Mouse (Mus musculus): ENCODE measurements around the gene Gstm2. TPM values are rescaled to one million over a fixed set of nuclear protein-coding genes. Genes with fewer than 3 reads are reported as not detected.
A peak's percentile ranks its signal among the peaks of the same experiment; 100 is the strongest.
"Not testable (repeated sequence)": the region's sequence is repeated elsewhere in the genome, so short reads cannot be mapped to it uniquely, and the experiment has no call there.

Gstm2 gene
- polyA plus RNA-seq, 1 experiment from 2014 or later = 39.4 TPM

DNA sequence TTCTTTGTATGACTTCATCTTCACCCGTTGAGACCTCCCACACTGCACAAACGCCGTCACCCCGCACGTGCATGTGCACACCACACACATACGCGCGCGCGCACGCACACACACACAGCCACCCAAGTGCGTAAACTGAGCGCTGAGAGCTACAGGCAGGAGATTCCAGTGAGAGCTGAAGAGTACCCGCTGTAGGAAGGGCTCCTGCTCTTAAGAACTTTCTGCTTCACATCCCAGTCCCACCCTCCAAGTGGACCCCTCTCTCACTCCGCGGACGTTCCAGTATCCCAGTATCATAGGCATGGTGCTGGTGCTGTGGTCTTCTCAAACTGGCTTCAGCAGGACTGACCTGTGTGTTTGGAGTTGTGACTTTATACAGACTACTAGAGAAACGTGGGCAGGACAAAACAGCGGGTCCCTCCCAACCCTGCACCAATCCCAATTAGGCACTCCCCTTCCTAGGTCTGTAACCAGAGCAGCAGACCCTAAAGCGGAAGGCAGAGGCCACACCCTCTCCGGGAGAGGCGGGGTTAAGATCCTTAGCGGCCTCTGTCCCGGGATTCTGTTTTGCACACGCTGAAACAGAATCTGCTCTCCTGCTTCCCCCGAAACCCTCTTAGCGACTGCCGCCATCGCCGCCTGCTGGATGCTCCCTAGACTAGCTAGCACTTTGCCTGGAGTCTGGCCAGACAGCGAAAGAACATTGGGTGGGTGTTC, 31.4 kb upstream of the Gstm2 start, which contains the start of gene Gstm1:
Gene Gstm1 (minus strand): TSS at position 501 of the 717 bp plus-strand sequence.
- peak within 1 kb of the TSS; percentile 43 for H3K4me3 ChIP-seq
- no peaks in the 10 kb centered on the region for H3K9me3 ChIP-seq (replicated peaks)
- H3K36me3 ChIP-seq = no peaks in the 10 kb centered on the region
- H3K9ac ChIP-seq = peak within 1 kb of the TSS; percentile 59
- WGBS = under 1% methylated on average over 31 of the region's 31 CpGs
- peaks cover 39% of the 10 kb centered on the region for H3K4me1 ChIP-seq (replicated peaks)
- peak; percentile 96 for ATAC-seq (ENCODE audit: insufficient number of reproducible peaks, low FRiP score)
- H3K27ac ChIP-seq (ENCODE audit: poor library complexity, severe bottlenecking) = peak within 1 kb of the TSS; percentile 81
- peaks cover 9% of the 10 kb centered on the region for H3K27me3 ChIP-seq (replicated peaks)
- peak within 1 kb of the TSS; percentile 72 for H3K4me2 ChIP-seq

DNA sequence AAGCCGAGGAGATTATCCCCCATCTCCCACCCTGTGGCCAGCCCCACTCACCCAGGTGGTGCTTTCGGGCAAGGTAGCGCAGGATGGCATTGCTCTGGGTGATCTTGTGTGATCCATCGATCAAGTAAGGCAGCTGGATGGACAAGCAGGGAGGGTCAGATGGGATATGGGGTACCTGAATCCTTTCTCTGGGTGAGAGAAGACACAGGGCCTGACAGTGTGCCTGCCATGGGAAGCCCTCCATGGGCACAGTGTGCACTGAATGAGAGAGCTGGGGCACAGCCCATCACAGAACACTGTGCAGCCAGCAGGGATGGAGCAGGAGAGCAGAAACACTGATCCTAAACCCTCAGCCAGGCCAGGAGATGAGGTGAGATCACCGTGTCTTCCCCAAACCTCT, 30.2 kb upstream of the Gstm2 start:
- not testable (repeated sequence) for H3K4me3 ChIP-seq; H3K9ac ChIP-seq; H3K27me3 ChIP-seq (replicated peaks); H3K9me3 ChIP-seq (replicated peaks); H3K36me3 ChIP-seq; H3K27ac ChIP-seq (ENCODE audit: poor library complexity, severe bottlenecking); ATAC-seq (ENCODE audit: insufficient number of reproducible peaks, low FRiP score)
- Histone ChIP-seq H3K4me1 (replicated peaks) (peaks cover 39% of the 10 kb centered on the region), H3K4me2 (0 out of 2 replicates have a peak overlapping the region, but pooled peaks have one; percentile 72)
- WGBS = 85% methylated on average over 5 of the region's 5 CpGs

DNA sequence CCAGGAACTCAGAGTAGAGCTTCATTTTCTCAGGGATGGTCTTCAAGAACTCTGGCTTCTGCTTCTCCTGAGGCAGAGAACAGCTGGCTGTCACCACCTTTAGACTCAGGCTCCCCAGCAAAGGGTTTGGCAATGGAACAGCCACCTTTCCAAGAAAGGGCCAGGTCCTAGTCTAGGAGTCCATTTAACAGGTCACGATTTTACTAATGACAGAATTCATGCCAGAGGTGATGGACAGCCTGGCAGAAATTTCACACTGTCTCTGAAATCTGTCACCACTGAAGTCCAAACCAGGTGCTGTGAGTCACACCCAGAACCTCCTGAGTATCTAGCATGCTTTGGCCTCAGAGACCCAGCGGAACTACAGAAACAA, 28.7 kb upstream of the Gstm2 start:
- no peak overlapping the region for H3K27ac ChIP-seq (ENCODE audit: poor library complexity, severe bottlenecking)
- no peak for ATAC-seq (ENCODE audit: insufficient number of reproducible peaks, low FRiP score)
- no peak overlapping the region for H3K4me3 ChIP-seq
- H3K4me2 ChIP-seq = no peak overlapping the region
- H3K27me3 ChIP-seq (replicated peaks) = peaks cover 3% of the 10 kb centered on the region; the same call in 1 of the 2 replicates
- peaks cover 33% of the 10 kb centered on the region for H3K4me1 ChIP-seq (replicated peaks)
- WGBS = 89% methylated on average over 2 of the region's 2 CpGs
- H3K9me3 ChIP-seq (replicated peaks) = no peaks in the 10 kb centered on the region
- H3K36me3 ChIP-seq = no peaks in the 10 kb centered on the region
- H3K9ac ChIP-seq = no peak overlapping the region

DNA sequence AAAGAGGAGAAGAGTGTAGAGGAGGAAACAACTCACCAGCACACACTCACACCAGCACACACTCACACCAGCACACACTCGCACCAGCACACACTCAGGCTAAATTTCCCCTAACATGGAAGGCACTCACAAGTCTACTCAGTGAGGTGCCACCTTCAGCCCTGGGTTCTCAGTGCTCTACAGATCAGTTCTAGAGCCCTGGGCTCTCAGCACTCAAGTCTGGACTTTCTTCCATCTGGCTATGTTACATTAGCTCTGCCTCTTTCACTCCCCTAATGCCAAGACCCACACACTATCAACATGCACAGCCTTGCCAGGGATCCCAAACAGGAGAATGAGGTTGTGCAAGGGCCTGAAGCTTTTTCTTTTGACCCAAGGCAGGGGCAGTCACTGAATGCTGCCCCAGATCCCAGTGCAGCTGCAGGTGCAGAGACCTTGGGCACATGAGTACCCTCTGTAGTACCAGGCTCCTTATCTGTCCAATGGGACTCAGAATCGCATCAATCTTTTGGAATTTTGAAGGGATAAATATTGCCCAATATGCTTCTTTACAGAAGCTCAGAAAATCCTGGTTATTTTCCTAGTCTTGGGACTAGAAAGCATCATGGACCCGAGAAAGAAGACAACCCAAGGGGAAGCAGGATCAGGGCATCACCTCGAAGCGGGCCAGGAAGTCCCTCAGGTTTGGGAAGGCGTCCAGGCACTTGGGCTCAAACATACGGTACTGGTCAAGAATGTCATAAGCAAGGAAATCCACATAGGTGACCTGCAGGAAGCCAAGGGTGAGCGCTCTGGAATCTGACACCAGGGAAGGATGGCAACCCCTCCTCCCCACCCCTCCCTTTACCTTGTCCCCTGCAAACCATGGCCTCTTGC, 28.1 kb upstream of the Gstm2 start:
- no peak for ATAC-seq (ENCODE audit: insufficient number of reproducible peaks, low FRiP score)
- Histone ChIP-seq H3K4me1 (replicated peaks) (peaks cover 27% of the 10 kb centered on the region), H3K36me3 (no peaks in the 10 kb centered on the region), H3K27ac (ENCODE audit: poor library complexity, severe bottlenecking) (no peak overlapping the region), H3K9me3 (replicated peaks) (no peaks in the 10 kb centered on the region), H3K4me3 (no peak overlapping the region), H3K9ac (no peak overlapping the region), H3K4me2 (no peak overlapping the region), H3K27me3 (replicated peaks) (peaks cover 3% of the 10 kb centered on the region; the same call in 1 of the 2 replicates)
- WGBS = 86% methylated on average over 8 of the region's 8 CpGs

DNA sequence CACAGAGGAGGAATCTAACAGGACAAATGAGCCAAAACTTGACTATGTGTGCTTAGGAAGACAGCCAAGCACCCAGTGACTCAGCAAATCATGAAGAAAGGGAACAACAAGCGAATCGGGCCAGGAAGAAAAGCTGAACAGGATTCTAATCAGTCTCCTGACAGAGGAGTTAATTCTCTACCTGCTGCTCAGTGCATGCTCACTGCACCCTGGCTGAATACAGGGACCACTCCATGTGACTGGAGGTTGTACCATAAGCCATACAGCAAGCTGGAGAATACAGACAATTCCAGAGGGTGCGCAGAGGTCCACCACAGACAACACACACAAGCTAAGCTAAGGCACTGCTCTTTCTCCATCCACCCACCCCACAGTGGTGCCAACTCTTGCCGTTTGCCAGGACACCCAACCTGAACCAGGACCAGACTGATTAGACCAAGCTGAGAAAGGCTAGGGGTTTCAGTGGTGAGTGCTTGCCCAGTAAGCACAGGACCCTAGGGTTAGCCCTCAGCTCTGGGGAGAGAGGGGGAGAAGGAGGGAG, 27.1 kb upstream of the Gstm2 start:
- Histone ChIP-seq H3K4me1 (replicated peaks) (peaks cover 18% of the 10 kb centered on the region), H3K36me3 (no peaks in the 10 kb centered on the region), H3K9me3 (replicated peaks) (no peaks in the 10 kb centered on the region), H3K27me3 (replicated peaks) (peaks cover 3% of the 10 kb centered on the region; the same call in 1 of the 2 replicates), H3K27ac (ENCODE audit: poor library complexity, severe bottlenecking) (no peak overlapping the region), H3K4me2 (no peak overlapping the region), H3K4me3 (no peak overlapping the region), H3K9ac (no peak overlapping the region)
- ATAC-seq (ENCODE audit: insufficient number of reproducible peaks, low FRiP score) = no peak
- WGBS = 75% methylated on average over 4 of the region's 4 CpGs

DNA sequence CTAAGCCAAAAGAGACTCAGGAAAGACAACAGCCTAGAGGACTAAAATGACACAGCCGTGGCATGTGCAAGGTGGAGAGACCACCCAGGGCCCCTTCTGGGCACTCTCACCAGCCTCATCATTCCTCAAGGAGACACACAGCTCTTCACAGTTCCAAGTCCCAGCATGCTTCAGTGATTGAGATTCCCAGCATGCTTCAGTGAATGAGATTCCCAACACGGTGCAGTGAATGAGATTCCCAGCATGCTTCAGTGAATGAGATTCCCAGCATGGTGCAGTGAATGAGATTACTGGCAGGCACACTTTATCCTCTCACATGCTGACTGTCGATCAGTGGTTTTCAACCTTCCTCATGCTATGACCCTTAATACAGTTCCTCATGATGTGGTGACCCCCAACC, 25.3 kb upstream of the Gstm2 start:
- no peak overlapping the region for H3K9ac ChIP-seq
- H3K9me3 ChIP-seq (replicated peaks) = no peaks in the 10 kb centered on the region
- H3K4me3 ChIP-seq = no peak overlapping the region
- peaks cover 8% of the 10 kb centered on the region for H3K4me1 ChIP-seq (replicated peaks)
- H3K27me3 ChIP-seq (replicated peaks) = peaks cover 3% of the 10 kb centered on the region; the same call in 1 of the 2 replicates
- 62% methylated on average over 3 of the region's 3 CpGs for WGBS
- no peak overlapping the region for H3K27ac ChIP-seq (ENCODE audit: poor library complexity, severe bottlenecking)
- H3K4me2 ChIP-seq = no peak overlapping the region
- ATAC-seq (ENCODE audit: insufficient number of reproducible peaks, low FRiP score) = no peak
- no peaks in the 10 kb centered on the region for H3K36me3 ChIP-seq

DNA sequence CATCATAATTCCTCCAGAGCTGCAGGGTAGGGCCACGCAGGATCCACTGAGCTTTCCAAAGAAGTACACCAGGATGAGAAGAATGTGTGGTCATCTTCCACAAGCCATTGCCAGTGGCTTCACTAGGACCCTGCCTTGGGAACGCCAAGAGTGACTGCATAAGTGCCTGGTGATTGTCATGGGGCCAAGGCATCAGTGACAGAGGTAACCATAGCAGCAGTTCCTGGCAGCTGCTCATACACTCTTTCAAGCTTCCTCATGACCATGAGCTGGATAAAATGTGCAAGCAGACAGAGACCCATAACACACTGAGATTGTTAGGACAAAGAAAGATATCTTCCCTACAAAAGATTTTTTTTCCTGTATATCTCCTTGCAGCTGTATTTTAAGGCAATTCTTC, 24.0 kb upstream of the Gstm2 start:
- H3K27ac ChIP-seq (ENCODE audit: poor library complexity, severe bottlenecking) = no peak overlapping the region
- H3K9me3 ChIP-seq (replicated peaks) = no peaks in the 10 kb centered on the region
- H3K4me3 ChIP-seq = no peak overlapping the region
- H3K4me2 ChIP-seq = no peak overlapping the region
- no peak for ATAC-seq (ENCODE audit: insufficient number of reproducible peaks, low FRiP score)
- H3K27me3 ChIP-seq (replicated peaks) = no peaks in the 10 kb centered on the region
- peaks cover 8% of the 10 kb centered on the region for H3K4me1 ChIP-seq (replicated peaks)
- no peak overlapping the region for H3K9ac ChIP-seq
- no peaks in the 10 kb centered on the region for H3K36me3 ChIP-seq
- 50% methylated on average over 2 of the region's 2 CpGs for WGBS

DNA sequence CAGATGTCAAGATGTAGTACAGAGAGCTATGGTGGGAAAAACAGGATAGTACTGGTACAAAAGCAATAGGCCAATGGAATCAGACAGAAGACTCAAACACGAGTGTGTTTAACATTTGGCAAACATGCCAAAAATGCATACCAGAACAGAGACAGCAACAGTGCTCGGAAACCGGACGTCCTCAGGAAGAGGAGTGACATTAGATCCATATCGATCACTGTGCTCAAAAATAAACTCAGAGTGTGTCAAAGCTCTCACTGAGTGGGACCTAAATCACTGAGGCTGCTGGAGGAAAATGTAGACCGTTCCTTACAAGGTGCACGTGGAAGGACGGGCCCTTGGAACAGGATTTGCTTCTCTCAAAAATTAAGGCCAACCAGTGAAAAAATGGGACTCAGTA, 15.8 kb upstream of the Gstm2 start:
- Histone ChIP-seq H3K9me3 (replicated peaks) (no peaks in the 10 kb centered on the region), H3K4me2 (no peak overlapping the region), H3K4me1 (replicated peaks) (no peaks in the 10 kb centered on the region), H3K27ac (ENCODE audit: poor library complexity, severe bottlenecking) (no peak overlapping the region), H3K27me3 (replicated peaks) (no peaks in the 10 kb centered on the region), H3K4me3 (no peak overlapping the region), H3K36me3 (no peaks in the 10 kb centered on the region), H3K9ac (no peak overlapping the region)
- 75% methylated on average over 8 of the region's 8 CpGs for WGBS
- no peak for ATAC-seq (ENCODE audit: insufficient number of reproducible peaks, low FRiP score)

DNA sequence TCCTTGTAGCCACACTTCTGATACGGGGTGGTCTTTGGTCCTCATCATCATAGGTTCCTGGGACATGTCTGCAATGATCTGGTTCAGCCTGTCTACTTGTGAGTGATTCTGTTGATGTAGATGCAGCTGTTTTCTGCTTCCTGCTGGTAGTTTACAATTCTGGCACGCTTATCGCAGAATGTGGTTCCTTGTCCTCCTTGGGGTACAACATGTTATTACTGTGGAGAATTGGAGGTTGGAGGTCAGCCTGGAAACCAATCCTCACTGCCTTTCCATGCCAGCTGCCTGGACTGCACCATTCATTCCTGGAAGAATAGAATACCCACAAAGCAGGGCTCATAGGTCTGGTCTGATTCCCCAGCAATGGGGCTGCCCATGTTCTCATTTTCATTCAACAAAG, 13.2 kb upstream of the Gstm2 start:
- Histone ChIP-seq H3K36me3 (no peaks in the 10 kb centered on the region), H3K9me3 (replicated peaks) (0 out of 2 replicates have a peak, but pooled peaks cover 1% of the 10 kb centered on the region), H3K9ac (no peak overlapping the region), H3K4me1 (replicated peaks) (no peaks in the 10 kb centered on the region), H3K27me3 (replicated peaks) (no peaks in the 10 kb centered on the region), H3K4me2 (no peak overlapping the region), H3K4me3 (no peak overlapping the region), H3K27ac (ENCODE audit: poor library complexity, severe bottlenecking) (no peak overlapping the region)
- WGBS = 77% methylated on average over 3 of the region's 3 CpGs
- no peak for ATAC-seq (ENCODE audit: insufficient number of reproducible peaks, low FRiP score)

DNA sequence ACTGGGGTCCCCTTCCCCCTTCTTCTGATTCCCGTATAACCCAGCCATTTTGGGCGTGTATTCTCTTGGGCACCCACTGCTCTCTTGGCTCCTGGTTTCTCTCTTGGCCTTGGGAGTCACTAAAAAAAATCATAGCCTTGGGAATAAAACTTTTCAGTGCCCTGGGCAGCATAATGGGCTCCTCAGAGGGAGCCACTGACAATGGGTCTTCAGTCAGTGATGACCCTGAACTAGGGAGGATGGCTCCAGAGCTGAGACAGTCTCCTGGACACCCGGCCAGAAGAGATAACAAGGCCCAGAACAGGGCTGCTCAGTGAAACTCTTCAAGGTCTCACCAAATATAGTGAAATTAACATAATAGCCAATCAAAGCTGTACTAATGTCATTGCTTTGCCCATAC, 12.3 kb upstream of the Gstm2 start:
- Histone ChIP-seq H3K4me1 (replicated peaks) (no peaks in the 10 kb centered on the region), H3K9ac (no peak overlapping the region), H3K36me3 (no peaks in the 10 kb centered on the region), H3K4me2 (no peak overlapping the region), H3K4me3 (no peak overlapping the region), H3K9me3 (replicated peaks) (0 out of 2 replicates have a peak, but pooled peaks cover 8% of the 10 kb centered on the region), H3K27ac (ENCODE audit: poor library complexity, severe bottlenecking) (no peak overlapping the region), H3K27me3 (replicated peaks) (no peaks in the 10 kb centered on the region)
- 78% methylated on average over 3 of the region's 3 CpGs for WGBS
- ATAC-seq (ENCODE audit: insufficient number of reproducible peaks, low FRiP score) = no peak

DNA sequence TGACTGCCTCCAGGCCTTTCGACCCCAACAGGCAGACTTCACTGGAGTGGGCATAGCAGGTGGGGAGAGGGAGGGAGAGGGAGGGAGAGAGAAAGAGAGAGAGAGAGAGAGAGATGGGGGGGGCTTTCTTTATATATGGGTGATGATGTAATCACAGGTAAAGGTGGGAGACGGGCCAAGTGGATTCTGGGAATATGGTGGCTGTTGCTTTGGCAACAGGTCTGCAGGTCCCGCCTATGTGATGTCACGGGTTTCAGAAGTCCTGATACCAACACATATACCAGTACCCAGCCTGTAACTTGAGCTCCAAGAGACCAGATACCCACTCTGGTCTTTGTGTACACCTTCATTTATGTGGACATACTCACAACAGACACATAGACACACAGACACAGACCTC, 10.3 kb upstream of the Gstm2 start:
- ATAC-seq (ENCODE audit: insufficient number of reproducible peaks, low FRiP score) = no peak
- 83% methylated on average over 4 of the region's 4 CpGs for WGBS
- H3K9ac ChIP-seq = no peak overlapping the region

More for the DNA sequence above, 10.3 kb upstream of the Gstm2 start:
- Histone ChIP-seq H3K4me2 (no peak overlapping the region), H3K4me1 (replicated peaks) (no peaks in the 10 kb centered on the region), H3K36me3 (no peaks in the 10 kb centered on the region), H3K27ac (ENCODE audit: poor library complexity, severe bottlenecking) (no peak overlapping the region), H3K9me3 (replicated peaks) (0 out of 2 replicates have a peak, but pooled peaks cover 8% of the 10 kb centered on the region), H3K27me3 (replicated peaks) (no peaks in the 10 kb centered on the region), H3K4me3 (no peak overlapping the region)

Measured in heart, embryonic 12.5 days (tissue).